Mouse (Mus musculus) 3T3-L1 (cell line): ENCODE data around the gene Nthl1.
"Not testable (repeated sequence)": the region's sequence is repeated elsewhere in the genome, so short reads cannot be mapped to it uniquely, and the experiment has no call there.

Experiments
- DNase-seq: peaks from one replicate; pipeline ENCODE4 v3.0.0-alpha.2; 2015; ENCODE audit warnings: low read depth, low spot score

Gene Nthl1

GRCm38 (mm10) chr17:24650070-24650616 is 17.7 kb downstream of the Nthl1 start, which contains the start of gene Slc9a3r2:
Gene Slc9a3r2, minus strand, starts transcription at chr17:24650327.
- DNase-seq = peak; percentile 25

GRCm38 (mm10) chr17:24650766-24651165 is 18.3 kb downstream of the Nthl1 start:
- DNase-seq = no peak

- DNase-seq = no peak
Measured at GRCm38 (mm10) chr17:24651835-24652234, 19.4 kb downstream of the Nthl1 start.

GRCm38 (mm10) chr17:24653967-24654710 is 21.7 kb downstream of the Nthl1 start:
- DNase-seq = peak; percentile 74

GRCm38 (mm10) chr17:24654969-24655368 is 22.5 kb downstream of the Nthl1 start:
- DNase-seq = no peak

GRCm38 (mm10) chr17:24658017-24658758 is 25.7 kb downstream of the Nthl1 start, which contains the start of gene Npw:
Gene Npw, minus strand, starts transcription at chr17:24658457.
- no peak for DNase-seq

- DNase-seq = not testable (repeated sequence)
Measured at GRCm38 (mm10) chr17:24667011-24667410, 34.5 kb downstream of the Nthl1 start.

GRCm38 (mm10) chr17:24667416-24667815 is 34.9 kb downstream of the Nthl1 start:
- DNase-seq = peak; percentile 86

- not testable (repeated sequence) for DNase-seq
Measured at GRCm38 (mm10) chr17:24669214-24669544, 36.7 kb downstream of the Nthl1 start.

GRCm38 (mm10) chr17:24669545-24670245 is 37.2 kb downstream of the Nthl1 start, which contains the start of gene Zfp598:
Gene Zfp598, plus strand, starts transcription at chr17:24669687.
- DNase-seq = peak; percentile 89

- peak; percentile 42 for DNase-seq
Measured at GRCm38 (mm10) chr17:24670246-24670844, 37.9 kb downstream of the Nthl1 start.

- DNase-seq = no peak
Measured at GRCm38 (mm10) chr17:24671346-24671745, 38.9 kb downstream of the Nthl1 start.

- DNase-seq = peak; percentile 88
Measured at GRCm38 (mm10) chr17:24672141-24672540, 39.7 kb downstream of the Nthl1 start.

GRCm38 (mm10) chr17:24674277-24674676 is 41.8 kb downstream of the Nthl1 start:
- no peak for DNase-seq

- peak; percentile 91 for DNase-seq
Measured at GRCm38 (mm10) chr17:24676187-24676586, 43.7 kb downstream of the Nthl1 start.

- no peak for DNase-seq
Measured at GRCm38 (mm10) chr17:24676877-24677276, 44.4 kb downstream of the Nthl1 start.

GRCm38 (mm10) chr17:24677500-24678080 is 45.1 kb downstream of the Nthl1 start:
- no peak for DNase-seq

- DNase-seq = no peak
Measured at GRCm38 (mm10) chr17:24686514-24686913, 54.0 kb downstream of the Nthl1 start.

- DNase-seq = no peak
Measured at GRCm38 (mm10) chr17:24687146-24687595, 54.7 kb downstream of the Nthl1 start.

GRCm38 (mm10) chr17:24687599-24687998 is 55.1 kb downstream of the Nthl1 start:
- no peak for DNase-seq
